Mouse (Mus musculus) large intestine, adult 2 months (tissue): ENCODE results near the gene Fntb. TPM values are rescaled to one million over a fixed set of nuclear protein-coding genes. Genes with fewer than 3 reads are reported as not detected.

Experiments
- DNase-seq: peaks from one replicate; pipeline ENCODE4 v3.0.0-alpha.2; 2012; ENCODE audit warnings: low read depth, low spot score
- WGBS: fragments of 180-500 bp; shearing (Covaris S2); methylation state at CpG from one replicate; pipeline ENCODE4 v1.1.7; 2018; 5-methylcytosine and 5-hydroxymethylcytosine counted together
- polyA plus RNA-seq: library from polyadenylated mRNA; depleted of rRNA; stranded (reverse); fragments of >200 nt; gene quantifications from 2 replicates; pipeline ENCODE4 v1.2.3, GENCODE M21; 2012; rRNA removed

Gene Fntb
- polyA plus RNA-seq, 1 experiment, result 31.8 TPM

DNA sequence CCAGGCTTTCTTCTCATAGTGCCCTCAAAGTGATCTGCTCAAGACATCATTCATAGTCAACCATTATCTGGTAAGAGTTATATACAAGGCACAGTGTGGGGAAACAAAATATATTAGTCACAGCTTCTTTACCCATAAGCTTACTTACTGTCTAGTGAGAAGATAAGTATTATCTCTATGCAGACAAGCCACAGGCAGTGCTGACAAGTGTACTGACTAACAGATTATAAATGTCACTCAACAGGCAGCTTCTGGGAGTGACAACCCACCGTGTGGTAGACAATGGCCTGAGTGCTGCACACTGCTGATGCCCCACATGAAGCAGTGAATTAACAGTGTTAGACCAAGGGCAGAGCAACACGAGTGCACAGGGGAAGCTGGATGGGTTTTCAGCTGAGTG lies 176.1 kb downstream of the Fntb start:
- DNase-seq, result no peak
- WGBS, result 74% methylated on average over 2 of the region's 2 CpGs

DNA sequence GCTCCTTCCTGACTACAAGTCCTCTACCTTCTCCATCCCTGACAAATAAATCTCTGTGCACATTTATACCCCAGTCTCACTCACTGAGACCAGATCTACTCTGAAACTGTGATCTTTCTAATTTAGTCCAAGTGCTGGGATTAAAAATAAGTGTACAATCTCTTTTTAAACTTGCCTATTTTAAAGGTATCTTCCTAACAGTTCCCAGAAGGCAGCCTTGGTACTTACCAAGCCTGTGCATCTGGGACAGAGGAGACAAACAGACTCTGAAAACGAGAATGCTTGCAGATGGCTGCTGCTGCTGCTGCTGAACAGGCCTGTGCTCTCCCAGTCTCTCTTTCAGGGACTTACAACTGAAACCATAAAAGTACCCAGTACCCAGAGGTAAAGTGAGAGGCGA lies 177.1 kb downstream of the Fntb start:
- no peak for DNase-seq
- 81% methylated on average over 2 of the region's 2 CpGs for WGBS

DNA sequence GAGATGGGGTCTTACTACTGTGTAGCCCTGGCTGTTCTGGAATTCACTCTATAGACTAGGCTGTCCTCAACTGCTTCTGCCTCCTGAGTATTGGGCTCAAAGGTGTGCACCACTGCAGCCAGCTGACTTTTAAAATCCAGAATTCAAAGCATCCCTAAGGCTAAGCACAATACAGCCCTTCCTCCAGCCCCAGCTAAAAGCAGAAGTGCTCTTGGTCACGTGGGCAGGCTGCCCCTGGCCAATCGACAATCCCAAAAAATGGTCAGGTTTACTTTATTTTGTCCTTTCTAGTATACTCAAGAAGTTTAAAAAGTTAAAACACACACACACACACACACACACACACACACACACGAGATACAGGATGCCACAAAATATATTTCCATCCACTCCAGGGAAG lies 177.7 kb downstream of the Fntb start:
- 55% methylated on average over 3 of the region's 3 CpGs for WGBS
- no peak for DNase-seq

DNA sequence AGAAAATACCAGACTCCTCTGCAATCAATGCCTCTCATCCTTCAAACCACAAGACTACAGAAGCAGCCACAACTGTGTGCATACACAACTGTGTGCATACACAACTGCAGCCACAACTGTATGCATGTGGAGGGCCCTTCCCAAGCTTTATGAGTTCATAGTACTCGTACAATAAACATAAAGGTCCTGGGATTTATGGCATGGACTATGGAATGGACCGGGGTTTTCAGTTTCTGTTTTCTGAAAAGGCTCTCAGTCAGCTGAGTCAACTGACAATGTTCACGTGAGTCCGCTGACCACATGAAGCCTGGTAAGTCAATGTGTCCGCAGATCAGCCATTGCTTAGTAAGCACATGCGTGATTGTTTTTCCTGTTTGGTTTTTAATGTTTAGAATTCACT lies 178.1 kb downstream of the Fntb start:
- peak; percentile 85 for DNase-seq
- 18% methylated on average over 6 of the region's 6 CpGs for WGBS

DNA sequence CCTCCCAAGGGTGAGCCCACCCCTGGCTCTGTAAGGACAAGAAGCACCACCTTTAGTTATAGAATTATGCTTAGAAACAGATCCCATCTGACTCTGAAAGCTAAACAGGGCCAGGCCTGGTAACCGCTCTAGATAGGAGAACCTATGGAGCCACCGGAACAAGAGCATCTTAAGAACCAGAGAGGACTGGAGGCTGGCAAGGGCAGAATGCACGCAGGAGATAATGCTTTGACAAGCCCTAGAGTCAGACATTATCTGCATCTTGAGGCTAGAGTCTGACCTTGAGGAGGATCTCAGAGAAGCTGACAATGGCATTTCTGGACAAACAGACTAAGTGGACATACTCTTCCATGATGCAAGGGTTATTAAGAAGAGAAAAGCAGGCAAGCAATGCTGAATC lies 182.1 kb downstream of the Fntb start:
- WGBS, result 94% methylated on average over 3 of the region's 3 CpGs

DNA sequence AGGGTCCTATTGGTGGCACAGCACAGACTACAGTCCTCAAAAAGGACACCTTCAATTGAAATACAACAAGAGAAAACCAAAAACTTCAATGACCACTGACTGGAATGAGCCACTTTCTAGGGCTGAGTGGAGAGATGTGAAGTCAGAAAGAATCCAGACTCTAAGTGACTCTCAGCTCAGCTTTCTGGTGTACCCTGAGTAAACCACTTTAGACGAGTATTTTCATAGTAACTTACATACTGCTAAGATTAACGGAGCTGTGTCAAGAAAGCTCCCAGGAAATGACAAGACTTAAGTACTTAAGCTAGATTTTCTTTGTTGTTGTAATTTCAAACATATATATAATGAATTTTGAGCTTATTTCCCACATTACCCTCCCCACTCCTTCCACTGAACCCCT lies 182.8 kb downstream of the Fntb start:
- 87% methylated on average over 2 of the region's 2 CpGs for WGBS
- DNase-seq, result no peak

More for the DNA sequence above, 182.1 kb downstream of the Fntb start:
- no peak for DNase-seq

DNA sequence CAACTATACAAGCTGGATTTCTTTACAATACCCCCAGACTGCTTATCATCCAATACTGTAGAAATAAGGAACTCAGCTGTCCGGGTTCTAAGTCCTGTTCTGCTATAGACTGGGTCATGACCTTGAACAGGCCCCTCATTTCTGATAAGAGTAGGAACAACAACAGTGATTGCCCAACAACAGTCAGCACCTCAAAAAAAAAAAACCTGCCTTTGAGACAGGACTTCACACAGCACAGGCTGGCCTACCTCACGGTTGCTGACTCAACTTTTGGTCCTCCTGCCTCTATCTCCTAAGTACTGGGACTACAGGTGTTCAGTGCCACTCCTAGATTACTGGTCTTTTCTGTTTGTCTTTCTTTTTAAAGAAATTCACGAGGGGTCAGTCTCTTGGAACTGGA lies 183.4 kb downstream of the Fntb start:
- 32% methylated on average over 3 of the region's 3 CpGs for WGBS
- DNase-seq, result no peak

DNA sequence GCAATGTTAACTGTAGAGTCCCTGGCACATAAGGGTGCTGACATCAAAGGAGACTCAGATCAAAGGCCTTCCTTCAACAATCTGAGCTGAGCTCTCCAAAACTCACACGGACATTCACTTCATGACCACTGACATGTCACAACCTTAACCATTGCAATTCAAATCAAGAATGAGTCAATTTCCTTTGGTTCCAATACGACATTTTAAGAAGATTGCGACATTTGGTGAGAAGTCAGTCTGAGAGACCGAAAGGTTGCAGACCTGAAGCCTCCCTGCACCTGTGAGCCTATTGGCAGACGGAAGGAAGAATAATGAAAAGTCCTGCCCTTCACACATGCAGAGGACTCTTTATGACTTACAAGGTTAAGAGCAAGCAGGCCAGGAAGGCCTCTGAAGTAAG lies 184.9 kb downstream of the Fntb start:
- DNase-seq, result no peak
- 81% methylated on average over 5 of the region's 5 CpGs for WGBS

DNA sequence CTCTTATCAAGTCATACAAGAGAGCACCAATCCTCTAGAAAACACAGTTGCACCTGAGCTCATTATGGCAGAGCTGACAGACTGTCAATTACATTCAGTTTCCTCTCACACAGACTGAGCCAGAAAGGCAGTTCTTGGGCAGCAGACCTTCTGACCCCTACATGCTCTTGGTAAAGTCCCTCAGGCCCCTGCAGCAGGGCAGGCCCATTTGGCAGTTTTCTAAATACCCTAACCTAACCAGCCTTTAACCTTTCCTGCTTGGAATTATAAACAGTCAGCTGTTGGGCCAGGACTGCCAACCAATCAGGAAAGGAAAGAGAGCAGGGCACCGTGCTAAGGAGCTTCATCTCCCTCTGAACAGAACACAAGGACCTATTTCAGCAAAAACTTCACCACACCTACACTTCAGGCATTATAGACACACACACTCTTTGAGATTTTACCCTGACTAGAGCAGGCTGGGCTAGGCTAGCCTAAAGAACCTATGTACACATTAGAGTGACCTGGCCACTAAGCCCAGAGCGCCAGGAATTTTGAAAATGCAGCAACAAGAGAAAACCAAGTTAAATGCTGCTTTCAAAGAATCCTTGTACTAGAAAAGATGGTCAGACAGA lies 188.5 kb downstream of the Fntb start:
- no peak for DNase-seq
- 66% methylated on average over 2 of the region's 2 CpGs for WGBS

DNA sequence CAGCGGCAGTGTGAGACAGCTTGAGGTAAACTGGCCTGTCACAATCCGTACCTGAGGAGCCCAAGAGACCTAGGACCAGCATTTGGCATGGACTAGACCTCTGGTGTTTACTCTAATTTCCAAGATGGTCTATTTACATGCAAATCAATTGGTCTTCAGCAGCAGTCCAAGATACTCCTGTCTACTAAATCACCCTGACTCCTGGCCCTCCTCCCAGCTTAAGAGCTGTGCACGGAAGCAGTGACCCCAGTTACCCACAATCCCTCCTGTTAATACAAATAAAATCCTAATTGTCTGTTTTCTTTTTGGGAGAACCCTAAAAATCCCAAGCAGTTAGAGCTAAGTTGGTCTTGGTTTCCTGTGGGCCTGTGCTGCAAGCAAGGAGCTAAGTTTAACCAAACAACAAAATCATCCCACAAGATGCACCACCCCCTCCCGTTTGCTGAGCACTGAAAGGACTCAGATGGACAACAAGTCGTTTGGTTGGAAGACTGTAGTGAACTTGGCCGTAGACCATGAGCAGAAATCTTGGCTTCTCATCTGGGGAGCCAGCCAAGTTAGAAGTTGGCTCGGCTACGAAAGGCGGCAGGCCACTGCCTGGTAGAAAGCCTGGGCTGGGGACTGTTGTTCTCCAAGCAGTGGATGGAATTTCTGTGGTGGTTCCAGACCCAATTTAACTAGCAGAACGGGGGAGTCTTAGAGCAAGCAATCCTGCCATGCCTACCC lies 189.5 kb downstream of the Fntb start:
- DNase-seq, result no peak
- WGBS, result 39% methylated on average over 10 of the region's 10 CpGs

DNA sequence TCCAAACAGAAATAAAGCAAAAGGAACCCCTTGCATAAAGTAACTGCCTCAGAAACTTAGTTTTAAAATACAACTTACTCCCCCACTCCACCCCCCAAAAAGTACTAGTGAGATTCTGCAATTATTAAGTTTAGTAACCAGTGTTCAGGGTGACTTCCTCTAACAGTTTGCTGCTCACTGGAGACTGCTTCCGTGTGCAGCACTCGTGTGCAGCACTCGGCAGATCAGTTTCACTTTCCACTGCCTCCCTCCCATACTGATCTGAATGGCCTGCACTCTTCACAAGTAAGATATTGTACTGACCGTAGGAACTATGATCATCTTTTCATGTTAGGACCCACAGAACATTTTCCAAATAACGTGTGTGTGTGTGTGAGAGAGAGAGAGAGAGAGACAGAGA lies 192.3 kb downstream of the Fntb start:
- 7% methylated on average over 5 of the region's 5 CpGs for WGBS
- no peak for DNase-seq

DNA sequence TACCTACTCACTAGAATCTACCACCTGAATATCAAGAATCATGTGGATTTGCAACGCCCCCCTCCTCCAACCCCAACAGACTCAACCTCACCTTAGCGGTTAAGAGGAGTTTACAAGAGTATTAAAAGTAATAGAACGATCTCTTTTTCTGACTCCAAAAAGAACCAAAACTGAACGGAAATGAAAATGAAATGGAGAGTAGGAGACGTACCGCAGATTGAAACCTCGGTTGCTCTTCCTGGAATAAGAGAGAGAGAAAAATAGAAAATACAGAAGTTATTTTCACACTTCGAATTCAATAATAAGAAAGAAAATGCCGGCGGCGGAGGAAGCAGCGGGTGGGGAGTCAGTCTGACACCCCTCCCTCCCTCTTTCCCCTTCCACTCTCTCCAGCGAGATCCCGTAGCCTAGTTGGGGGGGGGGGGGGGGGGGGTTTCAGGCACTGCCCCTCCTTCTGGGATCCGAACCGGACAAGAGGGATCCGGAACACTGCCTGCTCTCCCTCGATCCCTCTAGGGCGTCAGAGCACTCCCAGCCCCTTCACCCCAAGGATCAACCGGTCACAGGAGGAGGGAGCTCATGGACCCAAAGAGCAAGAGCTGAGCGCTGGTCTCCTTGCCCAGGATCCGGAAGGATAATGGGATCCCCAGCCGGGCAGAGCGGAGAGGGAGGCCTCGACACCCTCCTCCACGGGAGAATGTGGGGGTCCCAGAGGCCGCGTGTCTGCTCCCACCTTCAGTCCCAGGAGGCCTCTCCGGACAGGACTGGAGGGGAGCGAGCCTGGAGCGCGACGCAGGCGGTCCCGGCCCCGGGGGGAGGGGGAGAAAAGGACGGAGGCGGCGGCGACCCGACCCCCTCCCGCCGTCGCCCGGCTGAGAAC lies 195.9 kb downstream of the Fntb start:
- DNase-seq, result no peak
- WGBS, result 3% methylated on average over 45 of the region's 45 CpGs

DNA sequence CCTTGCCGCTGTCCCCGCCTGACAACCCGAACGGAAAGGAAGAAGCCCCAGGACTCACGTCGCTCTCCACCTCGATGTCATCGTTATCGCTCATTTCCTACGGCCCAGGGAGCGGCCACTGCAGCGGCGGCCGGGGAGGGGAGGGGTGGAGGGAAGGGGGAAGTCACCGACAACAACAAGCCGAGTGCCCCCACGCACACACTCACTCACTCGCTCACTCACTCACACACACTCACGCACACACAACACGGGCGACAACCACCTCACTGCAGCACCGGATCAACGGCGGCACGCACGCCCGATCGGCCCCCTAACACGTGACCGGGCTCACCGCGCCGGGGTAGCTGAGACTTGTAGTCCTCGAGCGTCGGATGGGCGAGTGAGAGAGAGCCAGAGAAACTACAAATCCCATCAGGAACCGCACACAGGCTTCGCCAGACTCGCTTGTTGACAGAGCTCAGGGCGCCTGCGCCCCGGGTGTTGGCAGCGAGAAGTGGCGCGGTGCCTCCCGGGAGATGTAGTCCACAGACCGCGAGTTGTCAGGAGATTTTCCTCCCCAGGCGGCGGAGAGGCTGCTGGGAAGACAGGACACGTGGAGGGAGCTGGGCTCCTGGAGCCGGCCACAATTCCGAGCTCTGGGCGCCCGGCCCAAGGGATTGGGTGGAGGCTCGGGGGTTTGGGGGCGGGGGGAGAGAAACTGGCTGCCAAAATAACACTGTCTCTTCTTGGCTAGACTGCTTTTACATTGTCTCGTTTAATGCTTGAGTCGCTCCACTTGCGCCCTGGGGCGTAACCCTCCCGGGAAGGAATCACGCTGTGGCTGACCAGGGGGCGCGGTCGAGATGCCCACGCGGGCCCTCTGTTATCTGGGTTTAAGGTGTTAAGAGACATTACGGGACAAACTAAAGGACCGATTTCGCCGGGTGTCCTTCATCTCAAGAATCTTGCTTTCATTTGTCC lies 196.8 kb downstream of the Fntb start, which contains the start of gene Max:
Max (minus strand) TSS at position 270 of the 960 bp plus-strand sequence.
- under 1% methylated on average over 73 of the region's 73 CpGs for WGBS
- peak; percentile 99 for DNase-seq

DNA sequence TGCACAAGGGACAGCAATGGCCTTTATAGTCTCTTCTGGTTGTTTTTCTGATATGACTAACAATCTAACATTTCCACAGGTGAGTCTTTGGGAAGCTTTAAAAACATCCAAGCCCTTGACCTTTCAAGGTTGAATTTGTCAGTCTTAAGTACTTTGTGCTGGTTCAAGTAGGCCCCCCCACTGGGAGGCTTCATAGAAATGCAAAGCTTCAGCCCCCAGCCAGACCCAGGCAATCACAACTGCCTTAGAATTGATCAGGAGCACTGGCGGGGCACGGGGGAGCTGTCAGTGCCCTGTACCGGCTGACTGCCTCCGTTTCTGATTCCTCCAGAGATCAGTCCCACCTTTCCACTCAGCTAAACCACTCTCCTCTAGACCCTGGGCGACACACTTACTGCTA lies 199.7 kb downstream of the Fntb start:
- WGBS, result 76% methylated on average over 5 of the region's 5 CpGs
- DNase-seq, result no peak

DNA sequence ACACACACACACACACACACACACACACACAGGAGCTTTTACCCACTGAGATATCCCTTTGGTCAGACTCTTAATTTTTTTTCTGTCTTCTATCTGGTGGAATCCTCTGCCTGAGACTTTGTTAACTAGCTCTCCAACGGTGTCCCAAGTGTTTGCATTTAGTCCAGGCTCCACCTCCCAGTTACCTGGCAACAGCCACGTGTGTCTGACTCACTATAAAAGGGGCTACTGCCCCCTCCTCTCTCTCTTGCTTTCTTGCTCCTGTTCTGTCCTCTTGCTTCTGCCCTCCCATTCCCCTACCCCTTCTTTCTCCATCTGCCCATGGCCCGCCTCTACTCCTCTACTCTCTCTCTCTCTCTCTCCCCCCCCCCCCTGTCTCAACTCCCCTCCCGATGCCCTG lies 200.5 kb downstream of the Fntb start:
- no peak for DNase-seq
- 21% methylated on average over 3 of the region's 4 CpGs for WGBS

Other genes starting within 250 kb of the Fntb start
- 13.3 and 19.7 TPM in 2 replicates for gene Plekhg3, start 234.7 kb upstream of the Fntb start, polyA plus RNA-seq
- 0.40 and 0.52 TPM in 2 replicates for gene Sptb, start 55.0 kb upstream of the Fntb start, polyA plus RNA-seq
- gene Churc1, start 51 bp upstream of the Fntb start, polyA plus RNA-seq, result 57.0 and 81.3 TPM in 2 replicates
- gene Gpx2, start 30.0 kb downstream of the Fntb start, polyA plus RNA-seq, result 2,257 and 3,512 TPM in 2 replicates
- 20.5 and 21.9 TPM in 2 replicates for gene Rab15, start 57.3 kb downstream of the Fntb start, polyA plus RNA-seq
- gene Max, start 196.6 kb downstream of the Fntb start, polyA plus RNA-seq, result 79.5 and 85.8 TPM in 2 replicates